Mouse (Mus musculus): ENCODE results near the gene Fmo6. TPM values are rescaled to one million over a fixed set of nuclear protein-coding genes. Genes with fewer than 3 reads are reported as not detected.

The Fmo6 gene
- total and polyA plus RNA-seq, 2 experiments from 2014 or later, result 0.11 TPM; not detected in 1

DNA sequence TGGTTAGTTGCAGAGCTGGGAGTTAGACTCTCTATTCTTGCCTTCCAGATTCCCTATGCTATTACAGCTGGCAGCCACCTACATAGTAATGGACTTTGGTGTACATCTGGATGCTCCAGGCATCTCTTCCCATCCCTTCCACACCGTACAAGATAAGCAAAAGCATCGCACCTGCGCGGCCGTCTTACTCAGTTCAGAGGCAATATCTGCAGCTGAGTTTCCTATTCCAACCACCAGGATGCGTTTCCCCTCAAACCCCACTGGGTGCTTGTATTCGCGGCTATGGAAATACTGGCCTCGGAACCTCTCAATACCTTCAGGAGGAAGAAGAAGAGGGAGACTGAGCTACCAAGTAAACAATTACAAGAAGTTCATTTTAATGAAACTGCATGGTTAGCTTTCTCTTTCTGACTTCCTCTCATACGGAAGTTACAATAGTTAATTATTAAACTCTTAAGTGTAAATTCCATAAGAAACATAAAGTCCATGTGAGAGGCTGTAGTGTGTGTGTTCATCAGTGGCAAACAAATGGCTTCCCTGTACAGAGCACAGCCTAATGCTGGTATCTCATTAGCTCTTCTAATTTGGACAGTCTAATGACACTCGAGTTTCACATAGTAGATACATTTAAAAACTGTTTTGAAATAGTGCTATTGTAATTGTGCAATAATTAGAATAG, 51.0 kb downstream of the Fmo6 start:
- DNase-seq (ENCODE audit: low spot score), result no peak
- H3K4me1 ChIP-seq (ENCODE audit: insufficient read depth, low read length), result no peaks in the 10 kb centered on the region
- no peak for TF ChIP-seq CTCF (IDR thresholded peaks at IDR 0.05)
- H3K4me2 ChIP-seq (ENCODE audit: low read depth, low read length, poor library complexity, severe bottlenecking), result no peak overlapping the region
- no peaks in the 10 kb centered on the region for H3K9me3 ChIP-seq (ENCODE audit: low read length)
- 86% methylated on average over 11 of the region's 11 CpGs for WGBS
- no peaks in the 10 kb centered on the region for H3K36me3 ChIP-seq (ENCODE audit: insufficient read depth, low read length)
- ATAC-seq (ENCODE audit: low FRiP score), result no peak
- no peaks in the 10 kb centered on the region for H3K27me3 ChIP-seq (ENCODE audit: insufficient read depth, low read length)
- no peak overlapping the region for H3K9ac ChIP-seq (replicated peaks; ENCODE audit: low read length, poor library complexity, severe bottlenecking)
- H3K27ac ChIP-seq (ENCODE audit: low read depth, low read length), result no peak overlapping the region
- no peak overlapping the region for H3K4me3 ChIP-seq (ENCODE audit: low read depth, low read length)

DNA sequence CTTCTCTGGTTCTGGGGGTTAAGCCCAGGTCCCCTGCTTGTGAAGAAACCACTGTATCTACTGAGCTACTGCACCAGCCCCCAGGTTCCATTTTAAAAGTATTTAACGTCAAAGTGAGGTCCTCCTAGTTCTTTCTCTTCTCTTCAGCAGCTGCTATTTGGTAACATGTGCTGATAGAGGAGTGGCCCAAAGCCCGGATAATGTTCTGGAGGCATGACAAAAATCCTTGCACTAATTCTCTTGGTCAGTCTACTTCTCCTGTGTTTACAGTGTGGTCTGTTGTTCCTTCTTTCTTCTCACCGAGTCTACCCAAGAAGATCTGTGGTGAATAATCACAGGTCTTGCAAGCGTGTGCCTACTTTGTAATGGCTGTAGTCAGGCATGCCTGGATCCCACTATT, 54.6 kb downstream of the Fmo6 start:
- no peak overlapping the region for H3K27ac ChIP-seq (ENCODE audit: low read depth, low read length)
- H3K9me3 ChIP-seq (ENCODE audit: low read length), result no peaks in the 10 kb centered on the region
- WGBS, result 84% methylated on average over 4 of the region's 4 CpGs
- H3K27me3 ChIP-seq (ENCODE audit: insufficient read depth, low read length), result no peaks in the 10 kb centered on the region
- H3K9ac ChIP-seq (replicated peaks; ENCODE audit: low read length, poor library complexity, severe bottlenecking), result no peak overlapping the region
- no peak overlapping the region for H3K4me2 ChIP-seq (ENCODE audit: low read depth, low read length, poor library complexity, severe bottlenecking)
- H3K4me1 ChIP-seq (ENCODE audit: insufficient read depth, low read length), result no peaks in the 10 kb centered on the region
- no peaks in the 10 kb centered on the region for H3K36me3 ChIP-seq (ENCODE audit: insufficient read depth, low read length)
- H3K4me3 ChIP-seq (ENCODE audit: low read depth, low read length), result no peak overlapping the region
- DNase-seq (ENCODE audit: low spot score) (no peak), ATAC-seq (ENCODE audit: low FRiP score) (no peak)
- TF ChIP-seq CTCF (IDR thresholded peaks at IDR 0.05), result no peak

DNA sequence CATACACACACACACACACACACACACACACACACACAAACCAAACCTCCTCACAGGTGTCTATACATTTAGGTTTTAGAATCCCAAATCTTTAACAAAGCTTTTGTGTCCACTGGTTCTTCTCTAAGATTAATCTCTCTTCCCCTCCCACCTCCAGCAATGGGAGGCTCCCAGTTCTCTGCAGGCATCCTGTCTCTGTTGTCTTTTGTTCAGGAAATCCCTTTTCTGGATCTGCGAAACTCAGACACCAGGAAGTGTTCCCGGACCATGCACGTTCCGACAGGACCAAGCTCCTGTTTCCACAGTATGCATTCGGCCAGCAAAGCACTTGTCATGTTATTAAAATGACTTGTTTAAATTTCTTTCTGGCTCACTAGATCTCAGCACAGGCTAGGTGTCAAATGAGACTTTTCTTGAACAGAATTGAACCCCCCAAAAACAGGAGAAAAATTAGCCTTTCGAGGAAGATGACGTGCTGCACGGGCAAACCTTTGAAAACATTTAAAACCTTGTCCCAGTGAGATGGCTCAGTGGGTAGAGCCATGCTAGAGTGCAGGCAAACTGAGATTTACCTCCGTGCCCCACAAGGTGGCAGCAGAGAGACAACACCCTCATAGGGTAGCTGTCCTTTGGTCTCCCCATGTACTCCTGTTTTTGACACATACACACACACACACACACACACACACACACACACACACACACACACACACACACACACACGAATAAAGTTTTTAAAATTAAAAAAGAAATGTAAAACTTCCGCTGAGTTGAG, 57.5 kb downstream of the Fmo6 start:
- Histone ChIP-seq H3K27me3 (ENCODE audit: insufficient read depth, low read length) (no peaks in the 10 kb centered on the region), H3K36me3 (ENCODE audit: insufficient read depth, low read length) (no peaks in the 10 kb centered on the region), H3K4me2 (ENCODE audit: low read depth, low read length, poor library complexity, severe bottlenecking) (no peak overlapping the region), H3K4me1 (ENCODE audit: insufficient read depth, low read length) (no peaks in the 10 kb centered on the region), H3K4me3 (ENCODE audit: low read depth, low read length) (no peak overlapping the region), H3K9me3 (ENCODE audit: low read length) (no peaks in the 10 kb centered on the region), H3K9ac (replicated peaks; ENCODE audit: low read length, poor library complexity, severe bottlenecking) (no peak overlapping the region), H3K27ac (ENCODE audit: low read depth, low read length) (no peak overlapping the region)
- TF ChIP-seq CTCF (IDR thresholded peaks at IDR 0.05), result peak; percentile 54
- ATAC-seq (ENCODE audit: low FRiP score), result no peak
- WGBS, result 51% methylated on average over 11 of the region's 11 CpGs
- peak; percentile 14 for DNase-seq (ENCODE audit: low spot score)

DNA sequence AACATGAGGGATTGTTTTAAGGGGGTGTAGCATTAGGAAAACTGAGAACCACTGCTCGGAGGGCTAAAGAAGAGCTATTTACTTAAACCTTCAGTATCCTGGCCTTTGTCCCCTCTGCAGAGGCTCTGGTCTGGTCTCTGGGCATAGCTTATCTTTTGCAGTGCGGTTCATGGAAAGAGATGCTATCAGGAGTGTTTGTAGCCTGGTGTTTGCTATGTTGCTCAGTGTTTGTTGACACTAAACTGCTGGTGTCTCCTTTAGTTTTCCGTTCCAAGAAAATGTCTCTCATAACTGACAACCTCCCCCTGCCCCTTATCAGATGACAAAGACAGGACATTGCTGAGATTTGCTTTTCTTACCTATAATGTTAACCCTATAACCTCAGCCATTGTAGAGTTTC, 62.2 kb downstream of the Fmo6 start:
- no peaks in the 10 kb centered on the region for H3K9me3 ChIP-seq (ENCODE audit: low read length)
- ATAC-seq (ENCODE audit: low FRiP score), result no peak
- no peak overlapping the region for H3K27ac ChIP-seq (ENCODE audit: low read depth, low read length)
- H3K4me1 ChIP-seq (ENCODE audit: insufficient read depth, low read length), result no peaks in the 10 kb centered on the region
- 72% methylated on average over 3 of the region's 3 CpGs for WGBS
- H3K4me2 ChIP-seq (ENCODE audit: low read depth, low read length, poor library complexity, severe bottlenecking), result no peak overlapping the region
- no peak overlapping the region for H3K4me3 ChIP-seq (ENCODE audit: low read depth, low read length)
- no peak overlapping the region for H3K9ac ChIP-seq (replicated peaks; ENCODE audit: low read length, poor library complexity, severe bottlenecking)
- H3K27me3 ChIP-seq (ENCODE audit: insufficient read depth, low read length), result no peaks in the 10 kb centered on the region
- H3K36me3 ChIP-seq (ENCODE audit: insufficient read depth, low read length), result no peaks in the 10 kb centered on the region
- no peak for DNase-seq (ENCODE audit: low spot score)
- TF ChIP-seq CTCF (IDR thresholded peaks at IDR 0.05), result no peak

DNA sequence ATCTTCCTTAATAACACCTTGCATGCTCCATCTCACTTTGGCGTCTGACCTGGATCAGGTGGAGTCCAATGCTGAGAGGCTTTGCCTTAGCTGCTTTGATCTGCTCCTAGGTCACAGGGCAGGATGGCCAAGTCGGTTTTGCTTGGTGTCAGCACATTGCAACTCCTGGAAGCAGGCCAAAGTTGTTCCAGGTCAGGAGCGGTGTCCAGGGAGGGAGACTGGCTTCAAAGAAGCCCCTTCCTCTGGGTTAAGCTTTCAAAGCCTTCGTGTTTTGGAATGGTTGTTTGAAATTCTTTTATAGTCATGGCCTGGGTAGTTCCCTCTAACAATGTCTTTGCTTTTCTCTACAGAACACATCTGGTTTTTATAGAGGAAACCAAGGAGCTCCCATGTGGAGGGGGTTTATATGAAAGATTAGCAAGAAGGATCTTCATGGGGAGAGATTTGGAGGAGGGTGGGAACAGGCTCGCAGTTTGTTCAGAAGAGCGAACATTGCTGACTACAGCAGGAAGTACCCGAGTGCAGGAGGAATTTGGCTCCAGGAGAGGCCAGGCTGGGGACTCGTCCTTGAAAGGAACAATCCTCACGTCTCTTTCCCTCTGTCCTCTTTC, 65.5 kb downstream of the Fmo6 start:
- no peaks in the 10 kb centered on the region for H3K27me3 ChIP-seq (ENCODE audit: insufficient read depth, low read length)
- H3K4me2 ChIP-seq (ENCODE audit: low read depth, low read length, poor library complexity, severe bottlenecking), result no peak overlapping the region
- ATAC-seq (ENCODE audit: low FRiP score), result no peak
- DNase-seq (ENCODE audit: low spot score), result no peak
- H3K9me3 ChIP-seq (ENCODE audit: low read length), result no peaks in the 10 kb centered on the region
- 45% methylated on average over 9 of the region's 9 CpGs for WGBS
- no peak for TF ChIP-seq CTCF (IDR thresholded peaks at IDR 0.05)
- H3K27ac ChIP-seq (ENCODE audit: low read depth, low read length), result no peak overlapping the region
- no peak overlapping the region for H3K4me3 ChIP-seq (ENCODE audit: low read depth, low read length)
- no peaks in the 10 kb centered on the region for H3K36me3 ChIP-seq (ENCODE audit: insufficient read depth, low read length)
- no peaks in the 10 kb centered on the region for H3K4me1 ChIP-seq (ENCODE audit: insufficient read depth, low read length)
- no peak overlapping the region for H3K9ac ChIP-seq (replicated peaks; ENCODE audit: low read length, poor library complexity, severe bottlenecking)

DNA sequence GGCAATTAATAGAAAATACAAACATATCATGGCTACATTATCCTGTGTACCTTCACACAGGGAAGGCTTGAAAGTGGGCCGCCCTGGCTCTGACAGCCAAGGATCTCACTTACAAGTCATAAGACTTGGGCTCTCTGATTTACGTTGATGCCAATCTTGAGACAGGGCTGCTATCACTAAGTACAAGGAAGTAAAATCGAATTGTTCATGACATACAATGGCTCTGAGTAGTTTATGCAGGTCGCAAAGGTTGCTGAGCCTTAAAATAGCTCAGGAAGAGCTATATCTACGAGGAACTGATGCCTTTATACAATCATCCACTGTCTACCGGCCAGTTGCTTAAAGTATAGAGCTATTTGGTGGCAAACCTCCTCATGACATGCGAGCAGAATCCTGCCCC, 66.3 kb downstream of the Fmo6 start:
- no peaks in the 10 kb centered on the region for H3K36me3 ChIP-seq (ENCODE audit: insufficient read depth, low read length)
- H3K4me1 ChIP-seq (ENCODE audit: insufficient read depth, low read length), result no peaks in the 10 kb centered on the region
- 82% methylated on average over 7 of the region's 7 CpGs for WGBS
- H3K27me3 ChIP-seq (ENCODE audit: insufficient read depth, low read length), result no peaks in the 10 kb centered on the region
- DNase-seq (ENCODE audit: low spot score) (no peak), ATAC-seq (ENCODE audit: low FRiP score) (no peak)
- no peak overlapping the region for H3K9ac ChIP-seq (replicated peaks; ENCODE audit: low read length, poor library complexity, severe bottlenecking)
- H3K4me3 ChIP-seq (ENCODE audit: low read depth, low read length), result no peak overlapping the region
- no peak overlapping the region for H3K27ac ChIP-seq (ENCODE audit: low read depth, low read length)
- no peaks in the 10 kb centered on the region for H3K9me3 ChIP-seq (ENCODE audit: low read length)
- H3K4me2 ChIP-seq (ENCODE audit: low read depth, low read length, poor library complexity, severe bottlenecking), result no peak overlapping the region
- no peak for TF ChIP-seq CTCF (IDR thresholded peaks at IDR 0.05)

All from midbrain, postnatal 0 days (tissue).